Mouse (Mus musculus): ENCODE results near the gene Foxn3. TPM values are rescaled to one million over a fixed set of nuclear protein-coding genes. Genes with fewer than 3 reads are reported as not detected.

Gene Foxn3
- total RNA-seq, 2 experiments from 2014 or later, result 98.5 to 102 TPM

DNA sequence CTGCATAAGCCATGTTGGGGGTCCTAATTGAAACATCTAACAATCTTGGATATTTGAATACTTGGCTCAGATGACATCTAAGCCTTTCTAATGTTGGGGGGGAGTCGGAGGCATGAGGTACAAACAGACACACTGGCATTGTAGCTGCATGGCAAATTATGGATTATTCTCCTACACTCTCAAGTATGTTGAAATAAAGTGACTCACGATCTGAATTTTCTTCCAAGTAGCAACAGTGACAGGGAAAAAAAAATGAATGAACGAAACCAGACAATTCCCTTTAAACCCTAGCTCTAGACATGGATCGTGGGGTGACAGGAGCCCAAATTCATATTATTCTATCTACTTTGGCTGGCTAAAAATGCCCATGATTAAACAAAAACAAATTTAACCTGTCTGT is 178.3 kb downstream of the Foxn3 start:
- no peak for DNase-seq

DNA sequence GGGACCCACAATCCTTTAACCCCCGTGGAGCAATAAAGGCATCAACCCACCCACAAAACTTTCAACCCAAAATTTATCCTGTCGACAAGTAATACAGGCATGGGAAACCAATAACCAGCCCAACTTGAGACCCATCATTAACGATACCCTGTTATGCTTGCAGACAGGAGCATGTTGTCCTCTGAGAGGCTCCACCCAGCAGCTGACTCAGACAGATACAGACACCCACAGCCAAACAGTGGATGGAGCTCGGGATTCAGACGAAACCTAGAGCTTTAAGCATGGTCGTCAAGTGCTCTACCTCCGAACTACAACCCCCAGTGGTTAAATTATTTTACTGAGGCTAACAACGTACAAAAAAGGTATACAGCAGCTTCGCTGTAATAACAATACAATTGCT is 182.1 kb downstream of the Foxn3 start:
- DNase-seq, result no peak

DNA sequence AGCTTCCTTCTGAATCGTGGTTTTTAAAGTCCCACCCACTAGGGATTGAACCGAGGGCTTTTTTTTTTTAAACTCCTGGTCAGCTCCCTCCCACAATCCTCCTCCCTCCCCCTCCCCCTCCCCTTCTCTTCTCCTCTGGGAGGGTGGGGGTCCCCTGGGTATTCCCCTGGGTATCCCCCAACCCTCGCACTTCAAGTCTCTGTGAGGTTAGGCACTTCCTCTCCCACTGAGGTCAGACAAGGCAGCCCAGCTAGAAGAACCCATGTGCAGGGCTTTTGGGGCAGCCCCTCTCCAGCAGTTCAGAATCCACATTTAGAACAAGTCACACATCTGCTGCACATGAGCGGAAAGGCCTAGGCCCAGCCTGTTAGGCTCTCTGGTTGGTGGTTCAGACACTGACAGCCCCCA is 182.5 kb downstream of the Foxn3 start:
- no peak for DNase-seq

GRCm38 (mm10) chr12:99380124-99380523 is 183.3 kb downstream of the Foxn3 start:
- DNase-seq, result no peak

DNA sequence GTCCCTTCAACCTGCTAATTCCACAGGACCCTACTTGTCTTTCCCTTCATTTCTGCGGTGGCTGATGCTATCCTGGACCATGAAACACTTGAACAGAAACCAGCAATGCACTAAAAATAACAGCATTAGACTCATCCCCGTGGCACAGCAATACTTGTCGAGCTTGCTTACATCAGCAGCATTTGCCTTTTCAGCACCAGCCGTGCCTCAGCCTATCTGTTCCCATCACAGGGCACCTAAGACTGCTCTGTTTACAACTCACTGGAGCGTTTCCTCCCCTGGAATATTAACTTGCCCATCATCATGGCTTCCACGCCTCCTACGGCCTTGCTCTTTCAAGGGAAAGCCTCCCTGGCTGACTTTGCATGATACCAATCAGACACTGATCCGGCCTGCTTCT is 185.1 kb downstream of the Foxn3 start:
- no peak for DNase-seq

GRCm38 (mm10) chr12:99377705-99378104 is 185.7 kb downstream of the Foxn3 start:
- no peak for DNase-seq

GRCm38 (mm10) chr12:99377069-99377468 is 186.3 kb downstream of the Foxn3 start:
- peak in 1 of 2 experiments; percentile 41 for DNase-seq

DNA sequence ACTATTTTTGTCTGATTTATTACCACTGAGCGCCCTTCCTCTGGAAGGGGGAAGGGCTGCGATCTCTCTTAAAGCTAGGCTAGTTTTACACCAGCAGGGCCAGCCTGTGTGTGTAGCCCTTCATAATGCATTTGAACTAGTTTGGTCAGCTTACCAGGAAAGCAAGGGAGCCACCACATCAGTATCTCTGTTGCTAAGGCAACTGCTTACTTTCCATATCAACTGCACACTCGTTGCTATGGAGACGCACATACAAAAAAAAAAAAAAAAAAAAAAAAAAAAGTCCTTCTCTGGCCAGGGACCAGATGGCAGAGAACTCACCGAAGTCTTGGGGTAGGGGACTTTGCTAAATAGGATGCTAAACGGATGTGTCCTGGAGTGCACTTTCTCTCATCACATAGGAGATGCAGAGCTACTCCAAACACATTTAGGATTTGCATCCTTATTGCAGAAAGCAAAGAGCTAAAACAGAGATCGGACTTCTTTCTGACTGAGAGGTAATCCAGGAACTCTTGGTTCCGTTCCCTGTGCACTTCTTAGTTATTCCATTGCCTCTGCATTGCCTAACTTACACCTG is 187.4 kb downstream of the Foxn3 start:
- no peak for DNase-seq

- DNase-seq, result no peak
These were observed 188.0 kb downstream of the Foxn3 start for GRCm38 (mm10) chr12:99375426-99375825.

DNA sequence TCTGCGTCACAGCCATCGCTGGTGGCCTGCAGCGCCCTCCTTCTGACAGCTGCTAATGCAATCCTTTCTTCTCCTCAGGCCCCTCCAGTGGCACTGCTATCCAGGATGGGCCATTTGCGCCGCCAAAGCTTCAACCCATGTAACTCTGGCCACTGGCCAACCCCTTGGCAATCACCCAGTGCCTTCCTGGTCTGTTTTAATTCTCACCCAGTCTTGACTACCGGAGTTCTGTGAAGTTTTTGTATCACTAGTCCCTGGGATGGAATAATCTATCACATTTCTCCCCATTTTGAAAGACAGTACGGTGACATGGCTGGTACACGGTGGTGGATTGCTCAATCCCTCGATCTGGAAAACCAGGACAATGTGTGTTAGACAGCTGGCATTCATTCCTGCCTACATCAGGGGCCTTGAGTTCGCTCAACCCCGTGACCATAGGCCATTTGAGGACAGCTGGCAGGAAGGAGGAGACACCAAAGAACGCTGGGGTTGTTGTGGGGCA is 189.2 kb downstream of the Foxn3 start:
- DNase-seq, result peak; percentile 81 to 83

DNA sequence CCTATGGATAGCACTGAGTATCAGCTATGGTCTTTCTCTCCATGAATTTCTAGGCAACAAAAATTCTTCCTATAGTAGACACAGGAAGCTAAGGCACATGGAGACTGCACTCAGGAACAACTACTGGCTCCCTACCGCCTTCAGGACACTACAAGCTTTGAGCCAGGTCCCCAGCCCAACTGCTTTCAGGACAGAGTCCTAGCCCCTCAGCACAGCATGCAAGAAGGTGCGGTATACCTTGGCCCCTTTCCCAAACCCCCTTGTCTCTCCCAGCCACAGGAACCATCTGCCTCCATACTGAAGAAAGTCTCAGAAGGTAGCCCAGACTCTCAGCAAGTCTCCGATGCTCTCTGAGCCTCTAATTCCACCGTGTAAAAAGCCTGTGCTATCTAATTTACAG is 189.8 kb downstream of the Foxn3 start:
- DNase-seq, result no peak

GRCm38 (mm10) chr12:99371500-99371899 is 191.9 kb downstream of the Foxn3 start:
- DNase-seq, result no peak

GRCm38 (mm10) chr12:99368251-99368650 is 195.1 kb downstream of the Foxn3 start:
- DNase-seq, result no peak

- DNase-seq, result no peak
These were observed 197.4 kb downstream of the Foxn3 start for GRCm38 (mm10) chr12:99365999-99366398.

DNA sequence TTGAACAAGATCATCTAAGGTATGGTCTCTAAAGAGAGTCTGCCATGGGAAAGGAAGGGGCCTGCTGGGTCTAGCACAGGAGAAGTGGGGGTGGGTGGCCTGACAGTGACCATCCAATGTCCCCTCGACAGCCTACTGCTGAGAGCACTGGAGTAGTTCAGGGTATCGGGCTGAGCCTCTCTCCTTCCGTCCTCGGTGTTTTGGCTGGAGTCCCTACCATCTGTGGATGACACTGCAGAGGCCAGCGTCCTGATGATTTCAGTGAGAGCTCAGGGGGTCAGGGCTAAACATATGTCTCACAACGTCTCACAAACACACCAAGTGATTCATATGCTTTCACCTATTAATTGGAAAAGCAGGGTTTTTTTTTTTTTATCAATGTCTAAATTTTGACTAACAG is 199.2 kb downstream of the Foxn3 start:
- no peak for DNase-seq

- DNase-seq, result peak; percentile 63 to 76
These were observed 200.4 kb downstream of the Foxn3 start for GRCm38 (mm10) chr12:99363024-99363423.

DNA sequence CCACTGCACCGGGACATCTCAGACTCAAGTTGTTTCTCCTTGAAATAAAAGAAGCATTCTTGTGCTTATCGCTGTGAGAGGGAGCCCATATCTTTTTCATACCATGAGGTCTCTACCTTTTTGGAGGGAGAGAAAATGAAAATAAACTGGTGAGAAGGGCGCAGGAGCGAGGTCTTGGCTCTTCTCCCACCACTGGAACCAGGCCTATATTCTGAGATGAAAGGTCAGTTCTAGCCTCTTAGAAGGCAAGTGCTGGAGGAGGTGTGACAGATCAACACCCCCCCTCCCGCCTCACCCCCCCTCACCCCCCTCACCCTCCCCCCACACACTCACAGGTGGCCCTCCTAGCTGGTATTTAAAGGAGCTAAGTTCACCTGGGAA is 201.6 kb downstream of the Foxn3 start:
- no peak for DNase-seq

- DNase-seq, result no peak
These were observed 202.2 kb downstream of the Foxn3 start for GRCm38 (mm10) chr12:99360958-99361751.

DNA sequence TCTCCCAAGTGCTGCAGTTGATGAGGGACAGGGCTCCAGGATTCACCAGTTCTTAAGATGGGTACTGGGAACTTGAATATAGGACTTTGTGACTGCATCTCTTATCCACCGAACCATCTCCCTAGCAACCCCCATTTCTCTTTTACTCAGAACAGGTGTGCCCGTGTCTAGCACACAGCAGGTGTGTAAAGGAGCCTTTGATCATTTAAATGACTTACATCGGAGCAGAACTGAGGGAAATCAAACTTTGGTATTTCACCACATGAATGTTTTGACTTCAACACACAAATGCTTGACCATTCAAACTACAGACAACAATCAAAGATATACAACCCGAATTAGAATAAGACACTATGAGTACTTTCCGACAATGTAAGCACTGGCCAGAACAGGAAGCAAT is 204.7 kb downstream of the Foxn3 start:
- no peak for DNase-seq

- DNase-seq, result no peak
These were observed 206.7 kb downstream of the Foxn3 start for GRCm38 (mm10) chr12:99356660-99357059.

DNA sequence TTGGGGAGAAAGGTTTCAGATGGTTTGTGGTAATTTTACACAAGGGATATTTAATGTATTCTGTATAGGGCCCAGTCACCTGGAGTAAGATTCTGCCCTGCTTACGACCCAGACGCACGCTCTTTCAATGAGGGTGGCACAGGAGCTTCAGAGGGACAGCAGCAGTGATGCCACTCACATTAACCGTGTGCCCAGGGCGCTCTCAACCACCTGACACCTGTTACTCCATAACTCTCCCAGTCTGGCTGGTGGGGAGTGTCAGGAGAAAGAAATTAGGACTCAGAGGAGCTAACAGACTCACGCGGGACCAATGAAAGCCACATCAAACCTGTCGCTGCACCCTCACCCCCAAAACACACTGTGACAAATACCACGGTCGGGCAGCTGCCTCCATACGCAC is 209.7 kb downstream of the Foxn3 start:
- no peak for DNase-seq

- DNase-seq, result no peak
These were observed 210.8 kb downstream of the Foxn3 start for GRCm38 (mm10) chr12:99352583-99352982.

GRCm38 (mm10) chr12:99352136-99352535 is 211.2 kb downstream of the Foxn3 start:
- DNase-seq, result peak; percentile 69 to 80

DNA sequence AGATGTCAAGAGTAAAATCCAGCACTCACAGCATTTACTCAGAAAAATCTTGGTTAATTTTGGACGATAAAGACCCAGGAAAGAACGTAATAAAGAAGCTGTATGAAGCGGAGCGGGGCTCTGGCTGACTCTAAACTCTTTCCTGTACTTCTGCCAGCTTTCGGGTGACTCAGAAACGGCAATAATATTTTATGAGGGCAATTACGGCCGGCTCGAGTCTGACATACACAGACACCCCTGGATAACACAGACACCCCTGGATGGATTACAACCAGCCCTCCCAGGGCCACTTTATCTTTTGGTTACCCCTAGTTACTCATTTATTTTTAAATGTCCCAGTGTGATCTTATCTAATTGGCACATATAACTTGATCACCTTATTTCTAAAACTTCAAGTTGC is 211.7 kb downstream of the Foxn3 start:
- DNase-seq, result peak in 1 of 2 experiments; percentile 72

Data from heart, adult 18-20 months (tissue).